Mouse (Mus musculus) lung, embryonic 16.5 days (tissue): ENCODE results near the gene Eif2s3x. TPM values are rescaled to one million over a fixed set of nuclear protein-coding genes. Genes with fewer than 3 reads are reported as not detected.
"Not testable (repeated sequence)": the region's sequence is repeated elsewhere in the genome, so short reads cannot be mapped to it uniquely, and the experiment has no call there.

Experiments used
- ATAC-seq: fragments of 200-750 bp; cut with Nextera tagmentation; 2 replicates; pipeline ENCODE4 v1.8.0; 2017; ENCODE audit warnings: low read depth, mild to moderate bottlenecking, moderate library complexity
- H3K27ac ChIP-seq: fragments of 300-500 bp; sonication (generic); 2 replicates; pipeline ENCODE4 v1.5.1; 2014; ENCODE audit warnings: mild to moderate bottlenecking, control low read depth, low read length
- H3K27me3 ChIP-seq: fragments of 300-500 bp; sonication (generic); 2 replicates; pipeline ENCODE4 v1.6.1; 2014; ENCODE audit warnings: low read depth, low read length, mixed read lengths; ENCODE audit not compliant: control insufficient read depth, insufficient read depth
- H3K36me3 ChIP-seq: fragments of 300-500 bp; sonication (generic); 2 replicates; pipeline ENCODE4 v1.6.1; 2014; ENCODE audit warnings: low read length; ENCODE audit not compliant: control insufficient read depth, insufficient read depth
- H3K4me1 ChIP-seq: fragments of 300-500 bp; sonication (generic); replicated peaks from 2 replicates; pipeline ENCODE4 v1.6.1; 2014; ENCODE audit warnings: low read length, mixed read lengths; ENCODE audit not compliant: control insufficient read depth, insufficient read depth
- H3K4me2 ChIP-seq: fragments of 300-500 bp; sonication (generic); 2 replicates; pipeline ENCODE4 v1.6.1; 2014; ENCODE audit warnings: low read depth, low read length, control low read depth
- H3K4me3 ChIP-seq: fragments of 300-500 bp; sonication (generic); 2 replicates; pipeline ENCODE4 v1.5.1; 2014; ENCODE audit warnings: mild to moderate bottlenecking, low read length, control low read depth
- H3K9ac ChIP-seq: fragments of 300-500 bp; sonication (generic); 2 replicates; pipeline ENCODE4 v1.6.1; 2014; ENCODE audit warnings: low read length, control low read depth
- H3K9me3 ChIP-seq: fragments of 300-500 bp; sonication (generic); 2 replicates; pipeline ENCODE4 v1.6.1; 2016; ENCODE audit warnings: low read length; ENCODE audit not compliant: control insufficient read depth
- WGBS: fragments of 180-500 bp; shearing (Covaris S2); extraction: QIAGEN DNeasy Blood & Tissue Kit; methylation state at CpG from one replicate; pipeline ENCODE4 v1.1.7; 2014; 5-methylcytosine and 5-hydroxymethylcytosine counted together
- polyA plus RNA-seq: library from polyadenylated mRNA; unstranded; fragments of >200 nt; fragmentation: Nextera tagmentation; extraction: Ambion mirVana; gene quantifications from 2 replicates; pipeline ENCODE4 v1.2.1, GENCODE M21; 2015

The Eif2s3x gene
- polyA plus RNA-seq, 1 experiment from 2014 or later = 65.1 TPM

- H3K9me3 ChIP-seq, H3K4me1 ChIP-seq, H3K9ac ChIP-seq, H3K27me3 ChIP-seq, H3K4me2 ChIP-seq, H3K27ac ChIP-seq, ATAC-seq, H3K4me3 ChIP-seq: not testable (repeated sequence)
- peaks cover 33% of the 10 kb centered on the region for H3K36me3 ChIP-seq
- WGBS = 65% methylated on average over 4 of the region's 4 CpGs
Observed at GRCm38 (mm10) chrX:94193901-94194300, 18.8 kb downstream of the Eif2s3x start.

GRCm38 (mm10) chrX:94185156-94185555, 27.5 kb downstream of the Eif2s3x start:
- 7% methylated on average over 1 of the region's 1 CpGs for WGBS
- ATAC-seq = no peak
- H3K4me3 ChIP-seq = no peak overlapping the region

GRCm38 (mm10) chrX:94183814-94184213, 28.8 kb downstream of the Eif2s3x start:
- H3K4me2 ChIP-seq = no peak overlapping the region
- H3K4me1 ChIP-seq = no peaks in the 10 kb centered on the region
- 14% methylated on average over 1 of the region's 3 CpGs for WGBS
- no peak overlapping the region for H3K27ac ChIP-seq
- ATAC-seq = no peak
- no peak overlapping the region for H3K4me3 ChIP-seq
- no peak overlapping the region for H3K9ac ChIP-seq
- no peaks in the 10 kb centered on the region for H3K9me3 ChIP-seq
- no peaks in the 10 kb centered on the region for H3K36me3 ChIP-seq
- peaks cover 7% of the 10 kb centered on the region; the same call in 1 of the 2 replicates for H3K27me3 ChIP-seq

More at GRCm38 (mm10) chrX:94185156-94185555, 27.5 kb downstream of the Eif2s3x start:
- H3K9ac ChIP-seq = no peak overlapping the region
- H3K27me3 ChIP-seq = peaks cover 7% of the 10 kb centered on the region; the same call in 1 of the 2 replicates
- no peak overlapping the region for H3K27ac ChIP-seq
- no peak overlapping the region for H3K4me2 ChIP-seq
- H3K4me1 ChIP-seq = no peaks in the 10 kb centered on the region
- H3K36me3 ChIP-seq = no peaks in the 10 kb centered on the region
- H3K9me3 ChIP-seq = no peaks in the 10 kb centered on the region

- WGBS = under 1% methylated on average over 43 of the region's 55 CpGs
- ATAC-seq = peak; percentile 99
- Histone ChIP-seq H3K4me3 (peak overlapping the region; percentile 66), H3K36me3 (no peaks in the 10 kb centered on the region), H3K27ac (peak overlapping the region; percentile 100), H3K4me1 (0 out of 2 replicates have a peak, but pooled peaks cover 3% of the 10 kb centered on the region), H3K4me2 (peak overlapping the region; percentile 65), H3K27me3 (peaks cover 10% of the 10 kb centered on the region; the same call in 1 of the 2 replicates), H3K9ac (peak overlapping the region; percentile 72), H3K9me3 (no peaks in the 10 kb centered on the region)
Observed at GRCm38 (mm10) chrX:94177715-94178340, 34.8 kb downstream of the Eif2s3x start.

- Histone ChIP-seq H3K27ac (no peak overlapping the region), H3K27me3 (peaks cover 10% of the 10 kb centered on the region)
- WGBS = 68% methylated on average over 6 of the region's 6 CpGs
Observed at GRCm38 (mm10) chrX:94169348-94169747, 43.3 kb downstream of the Eif2s3x start.

GRCm38 (mm10) chrX:94152251-94152830, 60.3 kb downstream of the Eif2s3x start:
- Histone ChIP-seq H3K27ac (peak overlapping the region; percentile 36; the same call in 1 of the 2 replicates), H3K9me3 (no peaks in the 10 kb centered on the region), H3K9ac (no peak overlapping the region), H3K4me2 (no peak overlapping the region), H3K36me3 (no peaks in the 10 kb centered on the region), H3K27me3 (peaks cover 25% of the 10 kb centered on the region), H3K4me3 (no peak overlapping the region), H3K4me1 (no peaks in the 10 kb centered on the region)
- 36% methylated on average over 11 of the region's 11 CpGs for WGBS
- ATAC-seq = peak; percentile 68; the same call in 1 of the 2 replicates

More at GRCm38 (mm10) chrX:94169348-94169747, 43.3 kb downstream of the Eif2s3x start:
- ATAC-seq = no peak
- Histone ChIP-seq H3K9me3 (no peaks in the 10 kb centered on the region), H3K4me2 (no peak overlapping the region), H3K4me1 (no peaks in the 10 kb centered on the region), H3K36me3 (no peaks in the 10 kb centered on the region), H3K4me3 (no peak overlapping the region), H3K9ac (no peak overlapping the region)

GRCm38 (mm10) chrX:94150471-94150870, 62.2 kb downstream of the Eif2s3x start:
- Histone ChIP-seq H3K9me3 (no peaks in the 10 kb centered on the region), H3K9ac (no peak overlapping the region), H3K4me1 (no peaks in the 10 kb centered on the region), H3K36me3 (no peaks in the 10 kb centered on the region), H3K27ac (no peak overlapping the region), H3K27me3 (peaks cover 32% of the 10 kb centered on the region), H3K4me2 (no peak overlapping the region), H3K4me3 (no peak overlapping the region)
- 73% methylated on average over 19 of the region's 19 CpGs for WGBS
- ATAC-seq = no peak

GRCm38 (mm10) chrX:94142004-94142771, 70.5 kb downstream of the Eif2s3x start:
- Histone ChIP-seq H3K4me1 (no peaks in the 10 kb centered on the region), H3K4me3 (no peak overlapping the region), H3K9ac (no peak overlapping the region), H3K36me3 (no peaks in the 10 kb centered on the region), H3K27ac (no peak overlapping the region), H3K27me3 (peaks cover 25% of the 10 kb centered on the region), H3K9me3 (no peaks in the 10 kb centered on the region), H3K4me2 (no peak overlapping the region)
- 52% methylated on average over 7 of the region's 7 CpGs for WGBS
- no peak for ATAC-seq

- H3K4me2 ChIP-seq = no peak overlapping the region
- 75% methylated on average over 1 of the region's 1 CpGs for WGBS
- no peak overlapping the region for H3K9ac ChIP-seq
- H3K9me3 ChIP-seq = no peaks in the 10 kb centered on the region
- no peak overlapping the region for H3K27ac ChIP-seq
- peaks cover 17% of the 10 kb centered on the region for H3K27me3 ChIP-seq
- H3K4me1 ChIP-seq = no peaks in the 10 kb centered on the region
- H3K4me3 ChIP-seq = no peak overlapping the region
- ATAC-seq = no peak
- H3K36me3 ChIP-seq = no peaks in the 10 kb centered on the region
Observed at GRCm38 (mm10) chrX:94140080-94140479, 72.6 kb downstream of the Eif2s3x start.
